Mouse (Mus musculus) lung, postnatal 0 days (tissue): Measurements from ENCODE around the gene Aatf.

ENCODE experiments used
- CTCF ChIP-seq: IDR thresholded peaks from 2 replicates; pipeline ENCODE4 v1.5.1; 2016; ENCODE audit warnings: antibody characterized with exemption, mild to moderate bottlenecking
- EP300 ChIP-seq: IDR thresholded peaks from 2 replicates; pipeline ENCODE4 v1.6.1; 2016; ENCODE audit warnings: antibody characterized with exemption, mild to moderate bottlenecking, control low read depth

DNA sequence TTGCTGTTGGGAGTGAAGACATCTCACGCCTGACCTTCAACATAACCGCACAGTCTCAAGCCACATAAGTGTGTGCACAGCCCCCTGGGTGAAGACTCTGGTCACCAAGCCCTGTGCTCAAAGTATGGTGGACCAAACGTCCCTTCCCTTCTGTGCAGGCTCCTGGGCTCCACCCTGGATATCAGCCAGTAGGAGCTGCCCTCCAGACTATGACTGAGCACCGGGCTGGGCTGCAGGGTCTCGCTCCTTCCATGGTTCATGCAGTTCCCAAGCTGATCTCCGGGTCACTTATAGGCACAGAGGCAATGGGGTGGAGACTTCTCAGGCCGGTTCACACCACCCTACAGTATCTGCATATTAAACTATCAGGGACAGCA, 101.7 kb downstream of the Aatf start:
- TF ChIP-seq CTCF (no peak), EP300 (no peak)
